Mouse (Mus musculus): ENCODE results near the gene Fam107b.

Gene Fam107b

GRCm38 (mm10) chr2:3570186-3570585, at the start of gene Fam107b:
TSS of gene Fam107b (plus strand) at chr2:3570488.
- DNase-seq (ENCODE audit: extremely low spot score): no peak

GRCm38 (mm10) chr2:3522558-3522957, 47.7 kb upstream of the Fam107b start:
- no peak for DNase-seq (ENCODE audit: extremely low spot score)

GRCm38 (mm10) chr2:3526288-3526687, 44.0 kb upstream of the Fam107b start:
- no peak for DNase-seq (ENCODE audit: extremely low spot score)

- DNase-seq (ENCODE audit: extremely low spot score): no peak
These were observed 28.8 kb upstream of the Fam107b start for GRCm38 (mm10) chr2:3541307-3542079.

GRCm38 (mm10) chr2:3546055-3546454, 24.2 kb upstream of the Fam107b start:
- no peak for DNase-seq (ENCODE audit: extremely low spot score)

GRCm38 (mm10) chr2:3546588-3546987, 23.7 kb upstream of the Fam107b start:
- peak; percentile 23 for DNase-seq (ENCODE audit: extremely low spot score)

GRCm38 (mm10) chr2:3570606-3571005, 318 bp downstream of the Fam107b start:
- no peak for DNase-seq (ENCODE audit: extremely low spot score)

GRCm38 (mm10) chr2:3573883-3574282, 3.6 kb downstream of the Fam107b start:
- DNase-seq (ENCODE audit: extremely low spot score): no peak

- DNase-seq (ENCODE audit: extremely low spot score): no peak
These were observed 4.9 kb downstream of the Fam107b start for GRCm38 (mm10) chr2:3575140-3575539.

GRCm38 (mm10) chr2:3576346-3576745, 6.1 kb downstream of the Fam107b start:
- DNase-seq (ENCODE audit: extremely low spot score): no peak

- no peak for DNase-seq (ENCODE audit: extremely low spot score)
These were observed 6.9 kb downstream of the Fam107b start for GRCm38 (mm10) chr2:3577216-3577615.

GRCm38 (mm10) chr2:3578180-3578902, 8.1 kb downstream of the Fam107b start:
- DNase-seq (ENCODE audit: extremely low spot score): no peak

- no peak for DNase-seq (ENCODE audit: extremely low spot score)
These were observed 9.1 kb downstream of the Fam107b start for GRCm38 (mm10) chr2:3579316-3579902.

- DNase-seq (ENCODE audit: extremely low spot score): no peak
These were observed 12.5 kb downstream of the Fam107b start for GRCm38 (mm10) chr2:3582830-3583229.

- no peak for DNase-seq (ENCODE audit: extremely low spot score)
These were observed 15.0 kb downstream of the Fam107b start for GRCm38 (mm10) chr2:3585231-3585783.

- DNase-seq (ENCODE audit: extremely low spot score): no peak
These were observed 20.0 kb downstream of the Fam107b start for GRCm38 (mm10) chr2:3590086-3590915.

- DNase-seq (ENCODE audit: extremely low spot score): no peak
These were observed 20.6 kb downstream of the Fam107b start for GRCm38 (mm10) chr2:3590916-3591197.

GRCm38 (mm10) chr2:3594663-3595318, 24.5 kb downstream of the Fam107b start:
- DNase-seq (ENCODE audit: extremely low spot score): no peak

GRCm38 (mm10) chr2:3600421-3600820, 30.1 kb downstream of the Fam107b start:
- no peak for DNase-seq (ENCODE audit: extremely low spot score)

- DNase-seq (ENCODE audit: extremely low spot score): no peak
These were observed 32.3 kb downstream of the Fam107b start for GRCm38 (mm10) chr2:3602599-3602998.

- no peak for DNase-seq (ENCODE audit: extremely low spot score)
These were observed 32.9 kb downstream of the Fam107b start for GRCm38 (mm10) chr2:3603181-3603580.
